Mouse (Mus musculus) limb, embryonic 13.5 days (tissue): ENCODE results near the gene Parp8. TPM values are rescaled to one million over a fixed set of nuclear protein-coding genes. Genes with fewer than 3 reads are reported as not detected.

Experiments used
- ATAC-seq: fragments of 200-750 bp; cut with Nextera tagmentation; 2 replicates; pipeline ENCODE4 v1.8.0; 2017; ENCODE audit warnings: low read depth, moderate number of reproducible peaks, moderate TSS enrichment; ENCODE audit not compliant: low FRiP score
- H3K27ac ChIP-seq: fragments of 300-500 bp; sonication (generic); 2 replicates; pipeline ENCODE4 v1.5.1; 2015; ENCODE audit warnings: inconsistent platforms, mild to moderate bottlenecking, moderate library complexity
- H3K27me3 ChIP-seq: fragments of 300-500 bp; sonication (generic); 2 replicates; pipeline ENCODE4 v1.6.1; 2015; ENCODE audit warnings: mild to moderate bottlenecking, inconsistent platforms
- H3K36me3 ChIP-seq: fragments of 300-500 bp; sonication (generic); 2 replicates; pipeline ENCODE4 v1.6.1; 2015; ENCODE audit warnings: inconsistent platforms, mild to moderate bottlenecking, moderate library complexity
- H3K4me1 ChIP-seq: fragments of 300-500 bp; sonication (generic); 2 replicates; pipeline ENCODE4 v1.6.1; 2015; ENCODE audit warnings: inconsistent platforms
- H3K4me2 ChIP-seq: fragments of 300-500 bp; sonication (generic); replicated peaks from 2 replicates; pipeline ENCODE4 v1.6.1; 2015; ENCODE audit warnings: inconsistent platforms, mild to moderate bottlenecking, moderate library complexity
- H3K4me3 ChIP-seq: fragments of 300-500 bp; sonication (generic); 2 replicates; pipeline ENCODE4 v1.5.1; 2015; ENCODE audit warnings: moderate library complexity, mild to moderate bottlenecking, inconsistent platforms
- H3K9ac ChIP-seq: fragments of 300-500 bp; sonication (generic); 2 replicates; pipeline ENCODE4 v1.6.1; 2015; ENCODE audit warnings: mild to moderate bottlenecking, inconsistent platforms
- H3K9me3 ChIP-seq: fragments of 300-500 bp; sonication (generic); 2 replicates; pipeline ENCODE4 v1.6.1; 2016; ENCODE audit warnings: inconsistent platforms
- WGBS: fragments of 180-500 bp; shearing (Covaris S2); methylation state at CpG from one replicate; pipeline ENCODE4 v1.1.7; 2015; 5-methylcytosine and 5-hydroxymethylcytosine counted together
- polyA plus RNA-seq: library from polyadenylated mRNA; unstranded; fragments of >200 nt; fragmentation: Nextera tagmentation; extraction: Ambion mirVana; gene quantifications from 2 replicates; pipeline ENCODE4 v1.2.1, GENCODE M21; 2015

Gene Parp8
- polyA plus RNA-seq, 1 experiment from 2014 or later = 21.8 TPM

- 68% methylated on average over 7 of the region's 7 CpGs for WGBS
- H3K4me2 ChIP-seq = no peak overlapping the region
- H3K4me1 ChIP-seq = peaks cover 24% of the 10 kb centered on the region
- no peak overlapping the region for H3K9ac ChIP-seq
- H3K36me3 ChIP-seq = no peaks in the 10 kb centered on the region
- H3K9me3 ChIP-seq = no peaks in the 10 kb centered on the region
- H3K4me3 ChIP-seq = no peak overlapping the region
- no peaks in the 10 kb centered on the region for H3K27me3 ChIP-seq
- ATAC-seq = 0 out of 2 replicates have a peak, but pooled peaks have one; percentile 21
- H3K27ac ChIP-seq = peak overlapping the region; percentile 28; the same call in 1 of the 2 replicates
These were observed 51.1 kb downstream of the Parp8 start for GRCm38 (mm10) chr13:116974081-116974860.

- no peak; the same call in 1 of the 2 replicates for ATAC-seq
These were observed 51.8 kb downstream of the Parp8 start for GRCm38 (mm10) chr13:116973491-116973890.

GRCm38 (mm10) chr13:116972036-116972611, 53.2 kb downstream of the Parp8 start:
- no peaks in the 10 kb centered on the region for H3K9me3 ChIP-seq
- WGBS = 59% methylated on average over 7 of the region's 7 CpGs

More at GRCm38 (mm10) chr13:116973491-116973890, 51.8 kb downstream of the Parp8 start:
- Histone ChIP-seq H3K36me3 (no peaks in the 10 kb centered on the region), H3K27ac (peak overlapping the region; percentile 28; the same call in 1 of the 2 replicates), H3K9ac (no peak overlapping the region), H3K4me2 (no peak overlapping the region), H3K4me1 (peaks cover 24% of the 10 kb centered on the region), H3K27me3 (no peaks in the 10 kb centered on the region), H3K9me3 (no peaks in the 10 kb centered on the region), H3K4me3 (no peak overlapping the region)
- 74% methylated on average over 7 of the region's 7 CpGs for WGBS

GRCm38 (mm10) chr13:116970706-116971428, 54.5 kb downstream of the Parp8 start:
- ATAC-seq = no peak
- Histone ChIP-seq H3K4me3 (no peak overlapping the region), H3K27me3 (no peaks in the 10 kb centered on the region), H3K9me3 (no peaks in the 10 kb centered on the region), H3K4me1 (peaks cover 24% of the 10 kb centered on the region), H3K36me3 (no peaks in the 10 kb centered on the region), H3K9ac (no peak overlapping the region), H3K4me2 (no peak overlapping the region), H3K27ac (no peak overlapping the region)
- WGBS = 58% methylated on average over 11 of the region's 11 CpGs

More at GRCm38 (mm10) chr13:116972036-116972611, 53.2 kb downstream of the Parp8 start:
- no peaks in the 10 kb centered on the region for H3K36me3 ChIP-seq
- peaks cover 24% of the 10 kb centered on the region for H3K4me1 ChIP-seq
- H3K4me3 ChIP-seq = no peak overlapping the region
- no peak overlapping the region for H3K4me2 ChIP-seq
- no peak for ATAC-seq
- H3K9ac ChIP-seq = no peak overlapping the region
- no peak overlapping the region for H3K27ac ChIP-seq
- no peaks in the 10 kb centered on the region for H3K27me3 ChIP-seq

GRCm38 (mm10) chr13:116969650-116970049, 55.7 kb downstream of the Parp8 start:
- H3K27ac ChIP-seq = no peak overlapping the region
- H3K9ac ChIP-seq = no peak overlapping the region
- peaks cover 23% of the 10 kb centered on the region for H3K4me1 ChIP-seq
- no peak for ATAC-seq
- H3K9me3 ChIP-seq = no peaks in the 10 kb centered on the region
- 63% methylated on average over 1 of the region's 1 CpGs for WGBS
- H3K27me3 ChIP-seq = no peaks in the 10 kb centered on the region
- no peak overlapping the region for H3K4me3 ChIP-seq
- H3K4me2 ChIP-seq = no peak overlapping the region
- no peaks in the 10 kb centered on the region for H3K36me3 ChIP-seq

- Histone ChIP-seq H3K4me1 (peaks cover 17% of the 10 kb centered on the region), H3K9ac (no peak overlapping the region), H3K27me3 (no peaks in the 10 kb centered on the region), H3K27ac (no peak overlapping the region), H3K36me3 (no peaks in the 10 kb centered on the region), H3K4me3 (no peak overlapping the region), H3K9me3 (no peaks in the 10 kb centered on the region), H3K4me2 (no peak overlapping the region)
- 92% methylated on average over 4 of the region's 4 CpGs for WGBS
- no peak for ATAC-seq
These were observed 56.4 kb downstream of the Parp8 start for GRCm38 (mm10) chr13:116968906-116969305.

GRCm38 (mm10) chr13:116967459-116967858, 57.9 kb downstream of the Parp8 start:
- peaks cover 23% of the 10 kb centered on the region for H3K4me1 ChIP-seq
- no peak overlapping the region for H3K27ac ChIP-seq
- no peak for ATAC-seq
- H3K36me3 ChIP-seq = no peaks in the 10 kb centered on the region
- H3K4me3 ChIP-seq = no peak overlapping the region
- H3K9ac ChIP-seq = no peak overlapping the region
- no peak overlapping the region for H3K4me2 ChIP-seq
- no peaks in the 10 kb centered on the region for H3K9me3 ChIP-seq
- H3K27me3 ChIP-seq = no peaks in the 10 kb centered on the region
- 87% methylated on average over 3 of the region's 3 CpGs for WGBS

GRCm38 (mm10) chr13:116962480-116963462, 62.6 kb downstream of the Parp8 start:
- WGBS = 35% methylated on average over 15 of the region's 15 CpGs
- no peak for ATAC-seq
- H3K4me1 ChIP-seq = peaks cover 25% of the 10 kb centered on the region
- H3K4me3 ChIP-seq = no peak overlapping the region
- no peak overlapping the region for H3K27ac ChIP-seq
- no peaks in the 10 kb centered on the region for H3K27me3 ChIP-seq
- no peak overlapping the region; the same call in 1 of the 2 replicates for H3K4me2 ChIP-seq
- no peaks in the 10 kb centered on the region for H3K36me3 ChIP-seq
- H3K9me3 ChIP-seq = no peaks in the 10 kb centered on the region
- H3K9ac ChIP-seq = no peak overlapping the region

- no peak for ATAC-seq
- Histone ChIP-seq H3K4me2 (no peak overlapping the region), H3K9ac (no peak overlapping the region), H3K4me3 (no peak overlapping the region), H3K9me3 (no peaks in the 10 kb centered on the region), H3K36me3 (no peaks in the 10 kb centered on the region), H3K27ac (no peak overlapping the region), H3K27me3 (no peaks in the 10 kb centered on the region), H3K4me1 (peaks cover 30% of the 10 kb centered on the region)
- WGBS = 81% methylated on average over 7 of the region's 7 CpGs
These were observed 66.4 kb downstream of the Parp8 start for GRCm38 (mm10) chr13:116958776-116959589.

- H3K4me3 ChIP-seq = no peak overlapping the region
- no peaks in the 10 kb centered on the region for H3K36me3 ChIP-seq
- H3K27me3 ChIP-seq = no peaks in the 10 kb centered on the region
- ATAC-seq = no peak
- no peaks in the 10 kb centered on the region for H3K9me3 ChIP-seq
- WGBS = 86% methylated on average over 3 of the region's 3 CpGs
- H3K4me1 ChIP-seq = peaks cover 18% of the 10 kb centered on the region
- H3K4me2 ChIP-seq = no peak overlapping the region
- H3K27ac ChIP-seq = no peak overlapping the region
- no peak overlapping the region for H3K9ac ChIP-seq
These were observed 67.8 kb downstream of the Parp8 start for GRCm38 (mm10) chr13:116957577-116957976.

GRCm38 (mm10) chr13:116951336-116951735, 74.0 kb downstream of the Parp8 start:
- 93% methylated on average over 3 of the region's 3 CpGs for WGBS
- no peak overlapping the region for H3K4me2 ChIP-seq
- no peaks in the 10 kb centered on the region for H3K36me3 ChIP-seq
- H3K27ac ChIP-seq = no peak overlapping the region
- H3K27me3 ChIP-seq = no peaks in the 10 kb centered on the region
- H3K9me3 ChIP-seq = no peaks in the 10 kb centered on the region
- H3K4me3 ChIP-seq = no peak overlapping the region
- H3K9ac ChIP-seq = no peak overlapping the region
- ATAC-seq = no peak
- H3K4me1 ChIP-seq = peaks cover 25% of the 10 kb centered on the region
